Mouse (Mus musculus): ENCODE results near the gene Srcin1. TPM values are rescaled to one million over a fixed set of nuclear protein-coding genes. Genes with fewer than 3 reads are reported as not detected.

Gene Srcin1
- polyA plus RNA-seq, 1 experiment from 2014 or later: not detected

- H3K9ac ChIP-seq (ENCODE audit: low read depth, low read length): no peak overlapping the region
- no peak overlapping the region for H3K27ac ChIP-seq (ENCODE audit: low read length)
- 47% methylated on average over 4 of the region's 4 CpGs for WGBS (ENCODE audit: insufficient replicate concordance)
- H3K4me3 ChIP-seq (ENCODE audit: low read depth, low read length): no peak overlapping the region
- H3K4me1 ChIP-seq (ENCODE audit: control insufficient read depth, low read depth, low read length): no peaks in the 10 kb centered on the region
- no peak overlapping the region for H3K4me2 ChIP-seq (ENCODE audit: low read depth, low read length)
- H3K27me3 ChIP-seq (ENCODE audit: control insufficient read depth, insufficient read depth, low read depth, low read length): no peaks in the 10 kb centered on the region; the same call in 1 of the 2 replicates
- H3K9me3 ChIP-seq (replicated peaks; ENCODE audit: control insufficient read depth, low read length): no peaks in the 10 kb centered on the region
- no peaks in the 10 kb centered on the region for H3K36me3 ChIP-seq (ENCODE audit: control insufficient read depth, insufficient read depth)
- no peak for ATAC-seq (ENCODE audit: low read depth)
These were observed 32.9 kb upstream of the Srcin1 start for GRCm38 (mm10) chr11:97608933-97609332.

- 77% methylated on average over 8 of the region's 8 CpGs for WGBS (ENCODE audit: insufficient replicate concordance)
- no peak overlapping the region for H3K9ac ChIP-seq (ENCODE audit: low read depth, low read length)
- no peak overlapping the region for H3K4me2 ChIP-seq (ENCODE audit: low read depth, low read length)
- no peak for ATAC-seq (ENCODE audit: low read depth)
- no peaks in the 10 kb centered on the region for H3K9me3 ChIP-seq (replicated peaks; ENCODE audit: control insufficient read depth, low read length)
- no peaks in the 10 kb centered on the region for H3K4me1 ChIP-seq (ENCODE audit: control insufficient read depth, low read depth, low read length)
- H3K36me3 ChIP-seq (ENCODE audit: control insufficient read depth, insufficient read depth): no peaks in the 10 kb centered on the region
- H3K27me3 ChIP-seq (ENCODE audit: control insufficient read depth, insufficient read depth, low read depth, low read length): no peaks in the 10 kb centered on the region; the same call in 1 of the 2 replicates
- no peak overlapping the region for H3K4me3 ChIP-seq (ENCODE audit: low read depth, low read length)
- H3K27ac ChIP-seq (ENCODE audit: low read length): no peak overlapping the region
These were observed 31.2 kb upstream of the Srcin1 start for GRCm38 (mm10) chr11:97607056-97607725.

- ATAC-seq (ENCODE audit: low read depth): no peak
- no peaks in the 10 kb centered on the region for H3K4me1 ChIP-seq (ENCODE audit: control insufficient read depth, low read depth, low read length)
- H3K36me3 ChIP-seq (ENCODE audit: control insufficient read depth, insufficient read depth): no peaks in the 10 kb centered on the region
- no peaks in the 10 kb centered on the region for H3K9me3 ChIP-seq (replicated peaks; ENCODE audit: control insufficient read depth, low read length)
- H3K4me3 ChIP-seq (ENCODE audit: low read depth, low read length): no peak overlapping the region
- H3K4me2 ChIP-seq (ENCODE audit: low read depth, low read length): no peak overlapping the region
- H3K27me3 ChIP-seq (ENCODE audit: control insufficient read depth, insufficient read depth, low read depth, low read length): no peaks in the 10 kb centered on the region; the same call in 1 of the 2 replicates
- WGBS (ENCODE audit: insufficient replicate concordance): 49% methylated on average over 10 of the region's 10 CpGs
- H3K27ac ChIP-seq (ENCODE audit: low read length): no peak overlapping the region
- no peak overlapping the region for H3K9ac ChIP-seq (ENCODE audit: low read depth, low read length)
These were observed 27.9 kb upstream of the Srcin1 start for GRCm38 (mm10) chr11:97603891-97604290.

GRCm38 (mm10) chr11:97602223-97602622 is 26.2 kb upstream of the Srcin1 start:
- WGBS (ENCODE audit: insufficient replicate concordance): 28% methylated on average over 6 of the region's 6 CpGs
- no peaks in the 10 kb centered on the region for H3K36me3 ChIP-seq (ENCODE audit: control insufficient read depth, insufficient read depth)
- no peaks in the 10 kb centered on the region for H3K9me3 ChIP-seq (replicated peaks; ENCODE audit: control insufficient read depth, low read length)
- no peak overlapping the region for H3K9ac ChIP-seq (ENCODE audit: low read depth, low read length)
- H3K4me2 ChIP-seq (ENCODE audit: low read depth, low read length): no peak overlapping the region
- H3K4me3 ChIP-seq (ENCODE audit: low read depth, low read length): no peak overlapping the region
- no peaks in the 10 kb centered on the region; the same call in 1 of the 2 replicates for H3K27me3 ChIP-seq (ENCODE audit: control insufficient read depth, insufficient read depth, low read depth, low read length)
- H3K27ac ChIP-seq (ENCODE audit: low read length): no peak overlapping the region
- ATAC-seq (ENCODE audit: low read depth): no peak
- no peaks in the 10 kb centered on the region for H3K4me1 ChIP-seq (ENCODE audit: control insufficient read depth, low read depth, low read length)

GRCm38 (mm10) chr11:97599104-97599503 is 23.1 kb upstream of the Srcin1 start:
- H3K4me3 ChIP-seq (ENCODE audit: low read depth, low read length): no peak overlapping the region
- H3K27ac ChIP-seq (ENCODE audit: low read length): no peak overlapping the region
- WGBS (ENCODE audit: insufficient replicate concordance): 65% methylated on average over 8 of the region's 8 CpGs
- no peaks in the 10 kb centered on the region for H3K27me3 ChIP-seq (ENCODE audit: control insufficient read depth, insufficient read depth, low read depth, low read length)
- H3K4me1 ChIP-seq (ENCODE audit: control insufficient read depth, low read depth, low read length): no peaks in the 10 kb centered on the region
- no peak overlapping the region for H3K4me2 ChIP-seq (ENCODE audit: low read depth, low read length)
- no peak overlapping the region for H3K9ac ChIP-seq (ENCODE audit: low read depth, low read length)
- ATAC-seq (ENCODE audit: low read depth): no peak
- no peaks in the 10 kb centered on the region for H3K9me3 ChIP-seq (replicated peaks; ENCODE audit: control insufficient read depth, low read length)
- H3K36me3 ChIP-seq (ENCODE audit: control insufficient read depth, insufficient read depth): no peaks in the 10 kb centered on the region

- 66% methylated on average over 10 of the region's 10 CpGs for WGBS (ENCODE audit: insufficient replicate concordance)
- Histone ChIP-seq H3K27ac (ENCODE audit: low read length) (no peak overlapping the region), H3K9ac (ENCODE audit: low read depth, low read length) (no peak overlapping the region), H3K36me3 (ENCODE audit: control insufficient read depth, insufficient read depth) (no peaks in the 10 kb centered on the region), H3K9me3 (replicated peaks; ENCODE audit: control insufficient read depth, low read length) (no peaks in the 10 kb centered on the region), H3K4me2 (ENCODE audit: low read depth, low read length) (no peak overlapping the region), H3K4me1 (ENCODE audit: control insufficient read depth, low read depth, low read length) (no peaks in the 10 kb centered on the region), H3K27me3 (ENCODE audit: control insufficient read depth, insufficient read depth, low read depth, low read length) (no peaks in the 10 kb centered on the region), H3K4me3 (ENCODE audit: low read depth, low read length) (0 out of 2 replicates have a peak overlapping the region, but pooled peaks have one; percentile 5)
- no peak for ATAC-seq (ENCODE audit: low read depth)
These were observed 22.1 kb upstream of the Srcin1 start for GRCm38 (mm10) chr11:97597945-97598691.

GRCm38 (mm10) chr11:97594136-97594535 is 18.1 kb upstream of the Srcin1 start:
- 33% methylated on average over 6 of the region's 6 CpGs for WGBS (ENCODE audit: insufficient replicate concordance)
- no peaks in the 10 kb centered on the region for H3K27me3 ChIP-seq (ENCODE audit: control insufficient read depth, insufficient read depth, low read depth, low read length)
- H3K4me3 ChIP-seq (ENCODE audit: low read depth, low read length): no peak overlapping the region
- no peak overlapping the region for H3K4me2 ChIP-seq (ENCODE audit: low read depth, low read length)
- H3K36me3 ChIP-seq (ENCODE audit: control insufficient read depth, insufficient read depth): no peaks in the 10 kb centered on the region
- no peak for ATAC-seq (ENCODE audit: low read depth)
- no peak overlapping the region for H3K9ac ChIP-seq (ENCODE audit: low read depth, low read length)
- H3K9me3 ChIP-seq (replicated peaks; ENCODE audit: control insufficient read depth, low read length): no peaks in the 10 kb centered on the region
- H3K4me1 ChIP-seq (ENCODE audit: control insufficient read depth, low read depth, low read length): no peaks in the 10 kb centered on the region
- H3K27ac ChIP-seq (ENCODE audit: low read length): no peak overlapping the region

- Histone ChIP-seq H3K4me2 (ENCODE audit: low read depth, low read length) (no peak overlapping the region), H3K27me3 (ENCODE audit: control insufficient read depth, insufficient read depth, low read depth, low read length) (no peaks in the 10 kb centered on the region), H3K27ac (ENCODE audit: low read length) (no peak overlapping the region), H3K9ac (ENCODE audit: low read depth, low read length) (no peak overlapping the region), H3K36me3 (ENCODE audit: control insufficient read depth, insufficient read depth) (no peaks in the 10 kb centered on the region), H3K4me1 (ENCODE audit: control insufficient read depth, low read depth, low read length) (no peaks in the 10 kb centered on the region), H3K9me3 (replicated peaks; ENCODE audit: control insufficient read depth, low read length) (no peaks in the 10 kb centered on the region), H3K4me3 (ENCODE audit: low read depth, low read length) (no peak overlapping the region)
- WGBS (ENCODE audit: insufficient replicate concordance): 24% methylated on average over 5 of the region's 5 CpGs
- no peak for ATAC-seq (ENCODE audit: low read depth)
These were observed 15.9 kb upstream of the Srcin1 start for GRCm38 (mm10) chr11:97591910-97592309.
